Comparison of ENCODE assay signal across 1 mouse cellular context in the genomic region with DNA sequence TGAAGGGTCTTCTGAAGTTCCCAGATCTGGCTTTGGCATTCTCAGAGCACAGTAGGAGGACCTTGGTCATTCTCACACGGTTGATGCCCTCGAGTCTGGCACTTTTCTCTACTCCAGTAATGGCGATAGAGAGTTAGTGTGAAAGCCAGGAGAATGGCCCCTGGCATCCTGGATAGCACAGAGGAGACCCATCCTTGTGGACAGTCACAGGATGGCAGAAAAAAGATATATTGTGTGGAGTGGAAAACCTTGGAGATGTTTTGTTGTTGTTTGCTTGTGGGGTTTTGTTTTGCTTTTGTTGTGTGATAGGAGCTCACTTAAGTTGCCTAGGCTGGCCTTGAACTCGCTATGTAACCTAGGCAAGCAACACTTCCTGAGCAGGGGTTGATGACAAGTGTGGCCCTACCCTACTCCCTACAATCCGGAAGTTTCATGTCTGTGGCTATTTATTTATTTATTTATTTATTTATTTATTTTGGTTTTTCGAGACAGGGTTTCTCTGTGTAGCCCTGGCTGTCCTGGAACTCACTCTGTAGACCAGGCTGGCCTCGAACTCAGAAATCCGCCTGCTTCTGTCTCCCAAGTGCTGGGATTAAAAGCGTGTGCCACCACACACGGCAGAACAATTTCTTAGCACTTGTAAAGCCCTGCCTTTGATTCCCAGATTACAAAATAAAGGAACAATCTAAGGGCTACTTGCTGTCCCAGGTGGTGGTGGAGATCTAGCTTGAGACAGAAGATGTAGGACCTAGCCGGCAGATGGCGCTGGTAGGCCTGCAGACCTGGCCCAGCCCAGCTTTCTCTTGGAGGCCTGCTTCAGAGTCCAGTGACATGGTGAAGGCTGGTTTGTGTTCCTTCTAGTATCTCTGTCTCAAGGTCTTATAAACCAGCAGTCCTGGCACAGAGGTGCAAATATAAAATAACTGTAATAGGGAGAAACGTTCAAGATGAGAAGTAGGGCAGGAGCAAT.
A peak's percentile ranks its signal among the peaks of the same experiment; 100 is the strongest.
TF ChIP-seq lines count a peak whose summit lies in the region.

No protein-coding gene starts in this region.

TF ChIP-seq in CH12.LX, 34 proteins besides CTCF, POLR2A, EP300 and RAD21:
- peak; percentile 69 for TF ChIP-seq ZC3H11A (IDR thresholded peaks at IDR 0.05; ENCODE audit: low read depth, low read length)
- TF ChIP-seq IRF4 (IDR thresholded peaks at IDR 0.05; ENCODE audit: low read depth, low read length), result 0 out of 2 replicates have a peak, but pooled peaks have one; percentile 10
- TF ChIP-seq MXI1 (IDR thresholded peaks at IDR 0.05; ENCODE audit: low read depth, low read length), result no peak
- peak; percentile 96 for TF ChIP-seq SMC3 (IDR thresholded peaks at IDR 0.05; ENCODE audit: low read depth, low read length)
